Mouse (Mus musculus) hindbrain, embryonic 13.5 days (tissue): ENCODE measurements around the gene Ubqln1. TPM values are rescaled to one million over a fixed set of nuclear protein-coding genes. Genes with fewer than 3 reads are reported as not detected.

ENCODE experiments used
- ATAC-seq: fragments of 200-750 bp; cut with Nextera tagmentation; 2 replicates; pipeline ENCODE4 v1.8.0; 2017; ENCODE audit warnings: moderate TSS enrichment; ENCODE audit not compliant: low FRiP score
- H3K27ac ChIP-seq: fragments of 300-500 bp; sonication (generic); 2 replicates; pipeline ENCODE4 v1.5.1; 2015; ENCODE audit warnings: inconsistent platforms, mild to moderate bottlenecking, moderate library complexity
- H3K27me3 ChIP-seq: fragments of 300-500 bp; sonication (generic); 2 replicates; pipeline ENCODE4 v1.6.1; 2015; ENCODE audit warnings: mild to moderate bottlenecking, inconsistent platforms
- H3K36me3 ChIP-seq: fragments of 300-500 bp; sonication (generic); 2 replicates; pipeline ENCODE4 v1.6.1; 2015; ENCODE audit warnings: mild to moderate bottlenecking, inconsistent platforms
- H3K4me1 ChIP-seq: fragments of 300-500 bp; sonication (generic); replicated peaks from 2 replicates; pipeline ENCODE4 v1.6.1; 2015; ENCODE audit warnings: inconsistent platforms
- H3K4me2 ChIP-seq: fragments of 300-500 bp; sonication (generic); 2 replicates; pipeline ENCODE4 v1.6.1; 2015; ENCODE audit warnings: inconsistent platforms, mild to moderate bottlenecking, moderate library complexity
- H3K4me3 ChIP-seq: fragments of 300-500 bp; sonication (generic); 2 replicates; pipeline ENCODE4 v1.5.1; 2015; ENCODE audit warnings: mild to moderate bottlenecking, inconsistent platforms
- H3K9ac ChIP-seq: fragments of 300-500 bp; sonication (generic); 2 replicates; pipeline ENCODE4 v1.6.1; 2015; ENCODE audit warnings: mild to moderate bottlenecking, inconsistent platforms
- H3K9me3 ChIP-seq: fragments of 300-500 bp; sonication (generic); 2 replicates; pipeline ENCODE4 v1.6.1; 2016; ENCODE audit warnings: inconsistent platforms
- WGBS: fragments of 180-500 bp; shearing (Covaris S2); methylation state at CpG from one replicate; pipeline ENCODE4 v1.1.7; 2015; 5-methylcytosine and 5-hydroxymethylcytosine counted together
- polyA plus RNA-seq: library from polyadenylated mRNA; unstranded; fragments of >200 nt; fragmentation: Nextera tagmentation; extraction: Ambion mirVana; gene quantifications from 2 replicates; pipeline ENCODE4 v1.2.1, GENCODE M21; 2015

The Ubqln1 gene
- polyA plus RNA-seq, 1 experiment from 2014 or later, result 125 TPM

- Histone ChIP-seq H3K4me1 (peaks cover 9% of the 10 kb centered on the region; the same call in 1 of the 2 replicates), H3K9ac (no peak overlapping the region), H3K4me2 (no peak overlapping the region), H3K4me3 (no peak overlapping the region), H3K27me3 (no peaks in the 10 kb centered on the region), H3K27ac (no peak overlapping the region), H3K36me3 (peaks cover 44% of the 10 kb centered on the region), H3K9me3 (no peaks in the 10 kb centered on the region)
- ATAC-seq, result no peak
- 81% methylated on average over 3 of the region's 3 CpGs for WGBS
Observed at GRCm38 (mm10) chr13:58197211-58197610, 18.2 kb downstream of the Ubqln1 start.

- H3K27me3 ChIP-seq, result no peaks in the 10 kb centered on the region
- peaks cover 62% of the 10 kb centered on the region for H3K36me3 ChIP-seq
- WGBS, result 86% methylated on average over 3 of the region's 3 CpGs
- no peak overlapping the region for H3K9ac ChIP-seq
- H3K4me2 ChIP-seq, result no peak overlapping the region
- no peak overlapping the region for H3K27ac ChIP-seq
- H3K9me3 ChIP-seq, result no peaks in the 10 kb centered on the region
- ATAC-seq, result no peak
- peaks cover 6% of the 10 kb centered on the region; the same call in 1 of the 2 replicates for H3K4me1 ChIP-seq
- H3K4me3 ChIP-seq, result no peak overlapping the region
Observed at GRCm38 (mm10) chr13:58194908-58195307, 20.5 kb downstream of the Ubqln1 start.

GRCm38 (mm10) chr13:58193221-58193620 is 22.2 kb downstream of the Ubqln1 start:
- H3K4me2 ChIP-seq, result no peak overlapping the region
- peaks cover 4% of the 10 kb centered on the region; the same call in 1 of the 2 replicates for H3K4me1 ChIP-seq
- no peak overlapping the region for H3K9ac ChIP-seq
- H3K9me3 ChIP-seq, result no peaks in the 10 kb centered on the region
- H3K36me3 ChIP-seq, result peaks cover 68% of the 10 kb centered on the region
- H3K4me3 ChIP-seq, result no peak overlapping the region
- ATAC-seq, result no peak
- H3K27ac ChIP-seq, result no peak overlapping the region
- WGBS, result 97% methylated on average over 3 of the region's 3 CpGs
- H3K27me3 ChIP-seq, result no peaks in the 10 kb centered on the region

- H3K4me1 ChIP-seq, result peaks cover 11% of the 10 kb centered on the region; the same call in 1 of the 2 replicates
- no peak overlapping the region for H3K27ac ChIP-seq
- no peak for ATAC-seq
- H3K27me3 ChIP-seq, result no peaks in the 10 kb centered on the region
- H3K9ac ChIP-seq, result no peak overlapping the region
- H3K4me3 ChIP-seq, result no peak overlapping the region
- 94% methylated on average over 6 of the region's 6 CpGs for WGBS
- H3K9me3 ChIP-seq, result no peaks in the 10 kb centered on the region
- H3K4me2 ChIP-seq, result no peak overlapping the region
- peaks cover 57% of the 10 kb centered on the region for H3K36me3 ChIP-seq
Observed at GRCm38 (mm10) chr13:58192146-58192545, 23.3 kb downstream of the Ubqln1 start.

GRCm38 (mm10) chr13:58191516-58191915 is 23.9 kb downstream of the Ubqln1 start:
- H3K4me2 ChIP-seq, result no peak overlapping the region
- H3K9ac ChIP-seq, result no peak overlapping the region
- H3K36me3 ChIP-seq, result peaks cover 54% of the 10 kb centered on the region
- no peak for ATAC-seq
- no peak overlapping the region for H3K27ac ChIP-seq
- H3K9me3 ChIP-seq, result no peaks in the 10 kb centered on the region
- no peaks in the 10 kb centered on the region for H3K27me3 ChIP-seq
- H3K4me1 ChIP-seq, result peaks cover 11% of the 10 kb centered on the region; the same call in 1 of the 2 replicates
- 98% methylated on average over 14 of the region's 14 CpGs for WGBS
- H3K4me3 ChIP-seq, result no peak overlapping the region

DNA sequence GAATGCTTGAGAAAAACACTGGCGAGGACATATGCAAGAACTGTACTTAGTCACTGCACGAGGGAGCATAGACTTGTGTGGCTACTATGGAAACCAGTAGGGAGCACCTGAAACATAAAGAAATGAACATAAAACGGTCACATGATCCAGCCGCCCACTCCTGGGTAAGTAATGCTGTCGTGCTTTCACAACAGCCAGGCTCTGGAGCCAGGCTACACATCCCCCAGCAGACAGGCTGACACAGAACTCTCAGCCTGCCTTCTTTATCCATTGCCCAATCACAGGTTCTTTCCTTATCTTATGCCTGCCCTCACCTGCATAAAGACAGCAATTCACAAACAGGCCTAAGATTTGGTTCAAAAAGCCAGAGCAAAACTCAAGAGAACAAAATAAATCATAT is 26.0 kb downstream of the Ubqln1 start:
- Histone ChIP-seq H3K36me3 (peaks cover 47% of the 10 kb centered on the region), H3K4me1 (peaks cover 11% of the 10 kb centered on the region; the same call in 1 of the 2 replicates), H3K4me3 (no peak overlapping the region), H3K27ac (no peak overlapping the region), H3K9ac (no peak overlapping the region), H3K4me2 (no peak overlapping the region), H3K9me3 (no peaks in the 10 kb centered on the region), H3K27me3 (no peaks in the 10 kb centered on the region)
- no peak for ATAC-seq
- WGBS, result 83% methylated on average over 5 of the region's 5 CpGs

GRCm38 (mm10) chr13:58188412-58188811 is 27.0 kb downstream of the Ubqln1 start:
- Histone ChIP-seq H3K4me2 (no peak overlapping the region), H3K27me3 (no peaks in the 10 kb centered on the region), H3K27ac (0 out of 2 replicates have a peak overlapping the region, but pooled peaks have one; percentile 5), H3K36me3 (peaks cover 47% of the 10 kb centered on the region), H3K9ac (no peak overlapping the region), H3K4me1 (peaks cover 11% of the 10 kb centered on the region; the same call in 1 of the 2 replicates), H3K4me3 (no peak overlapping the region), H3K9me3 (no peaks in the 10 kb centered on the region)
- ATAC-seq, result no peak
- WGBS, result 66% methylated on average over 4 of the region's 4 CpGs

- Histone ChIP-seq H3K4me3 (no peak overlapping the region), H3K4me2 (no peak overlapping the region), H3K27me3 (no peaks in the 10 kb centered on the region), H3K9me3 (no peaks in the 10 kb centered on the region), H3K4me1 (peaks cover 11% of the 10 kb centered on the region; the same call in 1 of the 2 replicates), H3K36me3 (peaks cover 46% of the 10 kb centered on the region), H3K9ac (no peak overlapping the region), H3K27ac (0 out of 2 replicates have a peak overlapping the region, but pooled peaks have one; percentile 5)
- 88% methylated on average over 3 of the region's 3 CpGs for whole genome bisulfite sequencing
- ATAC-seq, result no peak
Observed at GRCm38 (mm10) chr13:58187751-58188150, 27.7 kb downstream of the Ubqln1 start.

- no peak overlapping the region for H3K4me3 ChIP-seq
Observed at GRCm38 (mm10) chr13:58186281-58186680, 29.2 kb downstream of the Ubqln1 start.

GRCm38 (mm10) chr13:58184111-58184510 is 31.3 kb downstream of the Ubqln1 start:
- H3K9me3 ChIP-seq, result no peaks in the 10 kb centered on the region
- WGBS, result 91% methylated on average over 3 of the region's 3 CpGs
- H3K27me3 ChIP-seq, result no peaks in the 10 kb centered on the region
- H3K4me1 ChIP-seq, result peaks cover 11% of the 10 kb centered on the region; the same call in 1 of the 2 replicates
- peaks cover 51% of the 10 kb centered on the region for H3K36me3 ChIP-seq
- no peak overlapping the region for H3K4me2 ChIP-seq
- H3K27ac ChIP-seq, result no peak overlapping the region
- H3K9ac ChIP-seq, result no peak overlapping the region
- no peak overlapping the region for H3K4me3 ChIP-seq
- no peak for ATAC-seq

More at GRCm38 (mm10) chr13:58186281-58186680, 29.2 kb downstream of the Ubqln1 start:
- peaks cover 45% of the 10 kb centered on the region for H3K36me3 ChIP-seq
- no peak overlapping the region for H3K9ac ChIP-seq
- peaks cover 11% of the 10 kb centered on the region; the same call in 1 of the 2 replicates for H3K4me1 ChIP-seq
- H3K4me2 ChIP-seq, result no peak overlapping the region
- WGBS, result 84% methylated on average over 8 of the region's 8 CpGs
- H3K9me3 ChIP-seq, result no peaks in the 10 kb centered on the region
- no peaks in the 10 kb centered on the region for H3K27me3 ChIP-seq
- no peak for ATAC-seq
- H3K27ac ChIP-seq, result no peak overlapping the region

DNA sequence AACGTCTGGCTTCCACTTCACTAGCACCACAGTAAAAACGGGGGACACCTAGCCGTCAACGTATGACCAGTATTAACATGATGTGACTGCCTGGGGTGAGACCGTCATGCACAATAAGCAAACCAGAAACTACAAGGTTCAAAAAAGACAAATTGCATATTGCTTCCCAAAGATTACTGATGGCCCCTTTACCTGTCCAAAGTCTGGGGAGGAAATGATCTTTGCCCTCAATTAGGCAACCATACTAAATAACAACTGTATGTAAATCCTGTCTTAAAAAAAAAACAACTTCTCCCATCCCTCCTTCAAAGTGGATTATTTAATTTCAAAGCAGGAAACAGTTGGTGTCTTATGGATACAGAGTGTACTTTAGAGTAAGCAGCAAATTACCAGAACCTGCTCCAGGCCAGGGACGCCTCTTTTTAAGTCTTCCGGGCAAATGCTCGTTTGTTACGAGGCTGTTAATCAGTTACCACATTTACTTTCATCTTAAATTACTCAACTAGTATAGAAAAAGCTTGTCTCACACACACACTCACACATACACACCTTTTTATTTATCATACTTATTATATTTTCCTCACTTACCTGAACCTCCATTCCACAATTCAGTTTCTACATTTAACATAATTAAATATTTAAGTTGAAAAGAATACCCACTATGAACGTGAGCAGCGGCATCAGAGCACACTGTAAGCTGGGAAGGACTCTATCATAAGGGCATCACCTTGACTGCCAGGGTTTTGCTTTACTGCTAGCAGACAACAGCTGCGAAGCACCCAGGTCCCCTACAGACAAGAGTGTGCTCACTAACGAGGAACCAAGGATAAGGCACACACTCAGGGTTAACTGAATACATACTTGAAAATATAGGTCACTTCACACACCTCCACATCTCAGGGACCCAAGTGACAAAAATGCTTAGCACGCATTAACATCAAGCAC is 33.6 kb downstream of the Ubqln1 start:
- whole genome bisulfite sequencing, result 87% methylated on average over 14 of the region's 14 CpGs
- no peak overlapping the region for H3K4me3 ChIP-seq
- no peak for ATAC-seq
- H3K27ac ChIP-seq, result no peak overlapping the region
- H3K9ac ChIP-seq, result no peak overlapping the region
- H3K4me2 ChIP-seq, result no peak overlapping the region
- no peaks in the 10 kb centered on the region for H3K9me3 ChIP-seq
- H3K36me3 ChIP-seq, result peaks cover 67% of the 10 kb centered on the region
- no peaks in the 10 kb centered on the region for H3K27me3 ChIP-seq
- no peaks in the 10 kb centered on the region for H3K4me1 ChIP-seq

DNA sequence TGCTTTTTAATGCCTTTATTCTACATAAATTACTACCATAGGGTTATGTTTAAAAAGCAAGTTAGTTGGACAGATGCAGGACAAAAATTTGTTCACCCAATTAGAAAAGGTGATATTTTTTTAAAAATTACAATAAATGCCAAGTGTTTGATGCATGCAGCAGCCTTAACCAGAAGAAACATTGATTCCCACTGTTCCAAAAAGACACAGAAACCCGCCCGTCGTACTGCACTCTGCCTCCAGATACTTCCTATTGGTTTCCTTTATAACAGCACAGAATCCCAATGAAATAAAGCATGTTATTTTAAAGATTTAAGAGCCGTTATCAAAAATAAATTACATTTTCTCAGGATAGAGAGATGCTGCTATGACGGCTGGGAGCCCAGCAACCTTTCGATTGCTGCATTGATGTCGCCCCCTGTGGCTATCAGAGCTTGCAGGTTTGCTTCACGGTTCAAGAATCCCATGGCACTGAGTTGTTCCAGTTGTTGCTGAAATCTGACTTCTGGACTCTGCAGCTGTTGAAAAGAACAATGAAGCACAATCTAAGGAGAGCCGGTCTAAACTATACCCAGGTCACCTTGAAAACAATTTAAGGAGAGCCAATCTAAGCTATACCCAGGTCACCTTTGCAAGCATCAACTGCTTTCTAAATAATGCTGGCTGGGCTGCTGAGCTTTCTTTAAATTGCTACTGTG is 37.8 kb downstream of the Ubqln1 start:
- no peak overlapping the region for H3K9ac ChIP-seq
- H3K4me2 ChIP-seq, result no peak overlapping the region
- ATAC-seq, result no peak
- 85% methylated on average over 9 of the region's 9 CpGs for WGBS
- no peak overlapping the region for H3K4me3 ChIP-seq
- H3K27ac ChIP-seq, result no peak overlapping the region
- H3K4me1 ChIP-seq, result no peaks in the 10 kb centered on the region
- peaks cover 84% of the 10 kb centered on the region for H3K36me3 ChIP-seq
- H3K27me3 ChIP-seq, result no peaks in the 10 kb centered on the region
- no peaks in the 10 kb centered on the region for H3K9me3 ChIP-seq
